Mouse (Mus musculus) myocyte (in vitro differentiated cells): Measurements from ENCODE around the gene Mark4. TPM values are rescaled to one million over a fixed set of nuclear protein-coding genes. Genes with fewer than 3 reads are reported as not detected.

Experiments
- H3K27me3 ChIP-seq: one replicate; pipeline ENCODE4 v1.6.1; 2011; ENCODE audit not compliant: control insufficient read depth, insufficient read depth, insufficient read length
- H3K36me3 ChIP-seq: one replicate; pipeline ENCODE4 v1.6.1; 2011; ENCODE audit not compliant: control insufficient read depth, insufficient read depth
- H3K4me2 ChIP-seq: one replicate; pipeline ENCODE4 v1.6.1; 2011; ENCODE audit warnings: low read depth, control low read depth
- H3K4me3 ChIP-seq: one replicate; pipeline ENCODE4 v1.5.1; 2011; ENCODE audit warnings: mild to moderate bottlenecking, control low read depth, moderate library complexity
- H3K79me2 ChIP-seq: one replicate; pipeline ENCODE4 v1.6.1; 2011; ENCODE audit not compliant: control insufficient read depth, insufficient read depth
- H3ac ChIP-seq: one replicate; pipeline ENCODE4 v1.6.1; 2011; ENCODE audit not compliant: control insufficient read depth, insufficient read length
- CEBPB ChIP-seq: IDR thresholded peaks from 2 replicates; pipeline ENCODE4 v1.6.1; 2011; ENCODE audit warnings: mild to moderate bottlenecking, moderate library complexity; ENCODE audit not compliant: poor library complexity, insufficient read depth, severe bottlenecking
- E2F4 ChIP-seq: IDR thresholded peaks from one replicate; pipeline ENCODE4 v1.6.1; 2011; ENCODE audit warnings: mild to moderate bottlenecking, control low read depth, moderate library complexity; ENCODE audit not compliant: insufficient read depth
- MAX ChIP-seq: IDR thresholded peaks from one replicate; pipeline ENCODE4 v1.6.1; 2011; ENCODE audit warnings: low read depth, mild to moderate bottlenecking, control low read depth
- MYOD1 ChIP-seq, 3 experiments: IDR thresholded peaks; one replicate each; pipeline ENCODE4 v1.6.1; 2011; ENCODE audit warnings: control low read depth in 2 of 3, low read depth in 2 of 3, mild to moderate bottlenecking in 2 of 3, moderate library complexity in 1 of 3; ENCODE audit not compliant: insufficient read length in 2 of 3, control insufficient read depth in 1 of 3
- MYOG ChIP-seq, 3 experiments: IDR thresholded peaks; one replicate each; pipeline ENCODE4 v1.6.1; 2011; ENCODE audit warnings: control low read depth in 2 of 3, low read depth in 2 of 3, mild to moderate bottlenecking in 2 of 3; ENCODE audit not compliant: insufficient read length in 2 of 3, control insufficient read depth in 1 of 3, insufficient read depth in 1 of 3
- POLR2A ChIP-seq: IDR thresholded peaks from one replicate; pipeline ENCODE4 v1.6.1; 2011; ENCODE audit warnings: low read depth, mild to moderate bottlenecking, control low read depth, moderate library complexity; ENCODE audit not compliant: insufficient read length
- POLR2AphosphoS2 ChIP-seq: IDR thresholded peaks from one replicate; pipeline ENCODE4 v1.6.1; 2011; ENCODE audit warnings: low read depth, control low read depth; ENCODE audit not compliant: insufficient read length
- REST ChIP-seq: IDR thresholded peaks from one replicate; pipeline ENCODE4 v1.6.1; 2011; ENCODE audit warnings: mild to moderate bottlenecking, control low read depth, moderate library complexity; ENCODE audit not compliant: insufficient read depth, insufficient read length
- SRF ChIP-seq: IDR thresholded peaks from one replicate; pipeline ENCODE4 v1.6.1; 2011; ENCODE audit warnings: low read depth; ENCODE audit not compliant: control insufficient read depth, insufficient read length
- TCF12 ChIP-seq: IDR thresholded peaks from one replicate; pipeline ENCODE4 v1.6.1; 2011; ENCODE audit warnings: mild to moderate bottlenecking, control low read depth; ENCODE audit not compliant: poor library complexity, insufficient read depth, severe bottlenecking
- TCF3 ChIP-seq: IDR thresholded peaks from one replicate; pipeline ENCODE4 v1.6.1; 2011; ENCODE audit warnings: low read depth, control low read depth; ENCODE audit not compliant: insufficient read length
- USF1 ChIP-seq: IDR thresholded peaks from one replicate; pipeline ENCODE4 v1.6.1; 2011; ENCODE audit warnings: low read depth, mild to moderate bottlenecking, control low read depth, moderate library complexity
- polyA plus RNA-seq: library from polyadenylated mRNA; unstranded; fragments of >200 nt; fragmentation: generic; extraction: Trizol; gene quantifications from one replicate; pipeline ENCODE4 v1.2.1, GENCODE M21; 2012; ENCODE audit warnings: missing spikeins

The Mark4 gene
- polyA plus RNA-seq, 1 experiment: 18.2 TPM

DNA sequence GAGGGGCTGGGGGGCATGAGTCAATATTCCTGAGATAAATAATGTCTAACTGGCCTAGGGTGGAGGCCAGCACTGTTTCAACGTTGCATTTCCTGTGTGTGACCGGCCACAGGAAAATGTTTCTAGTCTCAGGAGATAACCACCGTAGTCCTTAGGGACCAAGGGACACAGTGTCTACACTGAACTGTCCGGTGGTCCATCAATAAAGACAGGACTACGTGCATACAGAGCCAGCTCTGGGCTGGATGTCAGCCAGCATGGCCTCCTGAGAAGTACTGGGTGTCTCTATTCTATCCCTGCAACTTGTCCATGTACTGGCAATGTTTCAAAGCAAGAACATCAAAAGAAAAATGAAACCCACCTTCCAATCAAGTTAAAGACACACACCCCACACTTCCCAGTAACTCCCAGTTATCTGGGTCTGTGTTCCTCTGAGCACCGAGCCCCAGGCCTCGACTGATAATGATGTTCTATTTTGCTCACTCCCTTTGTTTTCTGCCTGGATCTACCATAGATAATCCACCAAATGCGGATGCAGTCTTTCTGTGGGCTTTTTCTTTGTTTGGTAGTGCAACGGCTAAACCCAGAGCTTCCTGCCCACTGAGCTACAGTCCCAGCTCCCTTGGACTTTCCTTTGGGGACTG lies 17.1 kb downstream of the Mark4 start:
- H3K4me3 ChIP-seq: no peak overlapping the region
- no peaks in the 10 kb centered on the region for H3K27me3 ChIP-seq
- peaks cover 11% of the 10 kb centered on the region for H3K36me3 ChIP-seq
- H3K4me2 ChIP-seq: no peak overlapping the region
- H3K79me2 ChIP-seq: no peaks in the 10 kb centered on the region
- no peak overlapping the region for H3ac ChIP-seq
- TF ChIP-seq USF1: no peak
- TF ChIP-seq TCF3: no peak
- no peak for TF ChIP-seq MYOD1 (IDR thresholded peaks at IDR 0.05; ENCODE audit: control insufficient read depth in 1 of 3, insufficient read length in 2 of 3, low read depth in 2 of 3)
- TF ChIP-seq TCF12: no peak
- TF ChIP-seq POLR2AphosphoS2: no peak
- no peak for TF ChIP-seq POLR2A
- TF ChIP-seq SRF: no peak
- TF ChIP-seq E2F4: no peak
- no peak for TF ChIP-seq MYOG (IDR thresholded peaks at IDR 0.05; ENCODE audit: control insufficient read depth in 1 of 3, insufficient read depth in 1 of 3, insufficient read length in 2 of 3, low read depth in 2 of 3)
- no peak for TF ChIP-seq CEBPB
- TF ChIP-seq REST: no peak
- no peak for TF ChIP-seq MAX

DNA sequence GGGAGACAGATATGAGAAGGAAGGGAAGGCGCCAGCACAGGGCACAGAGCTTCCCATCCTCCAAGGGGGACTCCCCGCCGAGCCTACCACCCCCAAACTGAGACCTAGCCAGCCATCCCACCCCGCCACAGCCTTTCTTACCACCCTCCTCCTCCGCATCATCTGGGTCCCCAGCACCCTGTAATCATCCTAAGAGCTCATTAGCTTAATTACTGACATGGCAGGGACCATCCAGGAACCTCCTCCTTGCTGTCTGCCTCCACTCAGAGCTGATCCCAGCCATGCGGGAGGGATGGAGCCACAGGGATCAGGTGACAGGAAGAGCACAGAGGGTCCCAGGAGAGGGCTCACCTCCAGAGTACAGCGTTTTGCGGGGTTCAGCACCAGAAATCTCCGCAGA lies 21.6 kb downstream of the Mark4 start:
- H3K4me3 ChIP-seq: no peak overlapping the region
- H3ac ChIP-seq: no peak overlapping the region
- no peak overlapping the region for H3K4me2 ChIP-seq
- no peaks in the 10 kb centered on the region for H3K79me2 ChIP-seq
- H3K36me3 ChIP-seq: peaks cover 20% of the 10 kb centered on the region
- TF ChIP-seq TCF12 (no peak), USF1 (no peak), MAX (no peak), REST (no peak), MYOG (IDR thresholded peaks at IDR 0.05; ENCODE audit: control insufficient read depth in 1 of 3, insufficient read depth in 1 of 3, insufficient read length in 2 of 3, low read depth in 2 of 3) (no peak), POLR2A (no peak), SRF (no peak), E2F4 (no peak), POLR2AphosphoS2 (no peak), CEBPB (no peak), MYOD1 (IDR thresholded peaks at IDR 0.05; ENCODE audit: control insufficient read depth in 1 of 3, insufficient read length in 2 of 3, low read depth in 2 of 3) (no peak), TCF3 (no peak)
- no peaks in the 10 kb centered on the region for H3K27me3 ChIP-seq

DNA sequence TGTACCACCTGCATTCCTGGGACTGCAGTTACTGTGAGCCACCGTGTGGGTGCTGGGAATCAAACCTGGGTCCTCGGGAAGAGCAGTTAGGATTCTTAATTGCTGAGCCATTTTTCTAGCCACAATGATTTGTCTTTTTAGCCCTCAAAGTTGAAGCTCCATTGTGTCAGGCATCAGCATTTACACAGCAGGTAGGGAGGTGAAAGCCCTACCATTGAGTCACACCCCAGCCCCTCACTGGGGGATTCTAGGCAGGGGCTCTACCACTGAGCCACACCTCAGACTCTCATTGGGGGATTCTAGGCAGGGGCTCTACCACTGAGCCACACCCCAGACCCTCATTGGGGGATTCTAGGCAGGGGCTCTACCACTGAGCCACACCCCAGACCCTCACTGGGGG lies 22.3 kb downstream of the Mark4 start:
- no peak for TF ChIP-seq CEBPB
- no peak for TF ChIP-seq MYOD1 (IDR thresholded peaks at IDR 0.05; ENCODE audit: control insufficient read depth in 1 of 3, insufficient read length in 2 of 3, low read depth in 2 of 3)
- no peak for TF ChIP-seq USF1
- no peak for TF ChIP-seq E2F4
- TF ChIP-seq MYOG (IDR thresholded peaks at IDR 0.05; ENCODE audit: control insufficient read depth in 1 of 3, insufficient read depth in 1 of 3, insufficient read length in 2 of 3, low read depth in 2 of 3): no peak
- TF ChIP-seq MAX: no peak
- no peak for TF ChIP-seq POLR2A
- TF ChIP-seq TCF3: no peak
- H3K36me3 ChIP-seq: peaks cover 18% of the 10 kb centered on the region
- no peaks in the 10 kb centered on the region for H3K27me3 ChIP-seq
- H3ac ChIP-seq: no peak overlapping the region
- H3K4me2 ChIP-seq: no peak overlapping the region
- H3K79me2 ChIP-seq: no peaks in the 10 kb centered on the region
- no peak overlapping the region for H3K4me3 ChIP-seq

DNA sequence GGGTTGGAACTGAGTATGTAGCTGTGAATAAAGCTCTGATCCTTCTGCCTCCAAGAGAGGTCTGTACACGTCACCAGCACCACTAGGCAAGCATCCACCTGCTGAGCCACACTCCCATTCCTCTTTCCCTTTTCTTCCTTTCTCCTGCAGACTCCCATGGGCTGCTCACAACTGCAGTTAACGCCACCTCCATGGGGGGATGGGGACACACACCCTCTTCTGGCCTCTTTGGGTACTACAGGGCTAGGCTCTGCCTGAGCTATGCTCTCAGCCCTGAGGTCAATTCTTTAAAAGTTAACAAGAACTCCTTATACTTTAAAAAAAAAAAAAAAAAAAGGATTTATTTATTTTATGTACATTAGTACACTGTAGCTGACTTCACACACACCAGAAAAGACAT lies 26.1 kb downstream of the Mark4 start:
- Histone ChIP-seq H3K79me2 (no peaks in the 10 kb centered on the region), H3K4me3 (no peak overlapping the region), H3K27me3 (no peaks in the 10 kb centered on the region), H3K4me2 (no peak overlapping the region), H3ac (no peak overlapping the region), H3K36me3 (peaks cover 24% of the 10 kb centered on the region)
- TF ChIP-seq USF1 (no peak), MYOD1 (IDR thresholded peaks at IDR 0.05; ENCODE audit: control insufficient read depth in 1 of 3, insufficient read length in 2 of 3, low read depth in 2 of 3) (no peak), CEBPB (no peak), SRF (no peak), REST (no peak), MAX (no peak), E2F4 (no peak), TCF12 (no peak), TCF3 (no peak), POLR2AphosphoS2 (no peak), POLR2A (no peak), MYOG (IDR thresholded peaks at IDR 0.05; ENCODE audit: control insufficient read depth in 1 of 3, insufficient read depth in 1 of 3, insufficient read length in 2 of 3, low read depth in 2 of 3) (no peak)

DNA sequence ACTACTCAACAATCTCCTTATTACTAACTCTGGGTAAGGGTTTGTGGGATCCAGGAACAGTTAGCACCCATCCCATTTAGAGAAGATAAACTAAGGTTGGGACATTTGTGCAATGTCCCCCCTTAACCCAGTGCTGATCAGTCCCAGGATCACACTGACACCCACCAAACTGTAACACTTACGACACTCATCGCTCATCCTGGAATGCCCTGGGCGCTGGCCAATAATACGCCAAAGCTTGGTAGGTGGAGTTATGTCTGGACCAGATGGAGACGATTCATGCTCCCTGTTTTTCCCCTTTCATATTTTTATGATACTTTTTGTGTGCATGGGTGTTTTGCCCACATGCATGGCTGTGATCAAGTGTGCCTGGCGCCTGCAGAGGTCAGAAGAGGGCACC lies 28.2 kb downstream of the Mark4 start:
- Histone ChIP-seq H3K36me3 (peaks cover 20% of the 10 kb centered on the region), H3K4me3 (no peak overlapping the region), H3K4me2 (no peak overlapping the region), H3ac (no peak overlapping the region), H3K79me2 (no peaks in the 10 kb centered on the region), H3K27me3 (no peaks in the 10 kb centered on the region)
- TF ChIP-seq E2F4 (no peak), MYOD1 (IDR thresholded peaks at IDR 0.05; ENCODE audit: control insufficient read depth in 1 of 3, insufficient read length in 2 of 3, low read depth in 2 of 3) (no peak), POLR2AphosphoS2 (no peak), USF1 (no peak), REST (no peak), MAX (no peak), SRF (no peak)
